In the genomic region with DNA sequence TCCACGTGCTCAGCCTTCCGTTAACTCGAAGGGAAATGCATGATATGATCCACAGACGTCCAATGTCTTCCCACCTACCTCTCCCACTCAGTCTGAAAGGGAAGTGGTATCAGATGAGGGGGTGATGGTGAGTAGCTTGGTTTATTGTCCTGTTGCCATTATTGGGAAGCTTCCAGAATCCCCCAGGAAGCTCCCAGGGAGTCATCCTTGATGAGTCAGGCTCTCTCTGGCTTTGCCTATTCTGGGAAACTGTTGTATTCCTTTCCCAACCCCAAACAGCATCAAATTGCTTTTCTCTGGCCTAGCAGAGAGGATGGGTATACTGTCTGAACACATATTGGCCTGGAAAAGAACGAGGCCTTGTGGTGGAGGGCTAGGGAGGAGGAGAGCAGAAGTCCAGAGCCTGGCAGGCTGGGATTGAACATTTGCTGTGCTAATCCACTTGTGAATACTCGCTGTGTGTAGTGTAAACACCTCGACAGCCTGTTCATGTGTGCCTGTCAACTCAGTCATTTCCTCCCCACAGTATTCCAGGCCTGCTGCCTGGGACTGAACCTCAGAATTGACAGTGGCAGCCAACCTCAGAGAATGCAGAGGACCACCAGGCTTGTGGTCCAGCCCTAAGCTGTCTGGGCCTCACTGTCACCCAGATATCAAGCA, we compare ENCODE assay signal across 25 mouse cellular contexts.
DNase-seq lines count a peak whose midpoint lies in the region; ATAC-seq lines count a peak whose summit lies in the region.
"Had no signal": no experiment of that assay in that cellular context is flagged by ENCODE, and none has a peak within 500 bp of the region (broad histone marks: within the 10 kb centered on the region; RNA-seq: fewer than 3 reads in every experiment).

No protein-coding gene starts in this region.

- no peaks in the 10 kb centered on the region for H3K27me3 ChIP-seq in forebrain, embryonic 15.5 days
- peaks cover 49% of the 10 kb centered on the region for H3K27me3 ChIP-seq in forebrain, embryonic 12.5 days
- H3K27me3 ChIP-seq in midbrain, embryonic 14.5 days (ENCODE audit: control insufficient read depth, insufficient read depth, low read length) = no peaks in the 10 kb centered on the region
- H3K27me3 ChIP-seq in midbrain, embryonic 11.5 days (ENCODE audit: control insufficient read depth, insufficient read depth, low read length) = peaks cover 22% of the 10 kb centered on the region
- peaks cover 2% of the 10 kb centered on the region; the same call in 1 of the 2 replicates for H3K27me3 ChIP-seq in forebrain, embryonic 16.5 days (replicated peaks; ENCODE audit: control insufficient read depth, insufficient read depth, low read length)
- H3K27me3 ChIP-seq: Patski had no signal

- no peak overlapping the region for H3K4me3 ChIP-seq in forebrain, embryonic 15.5 days
- H3K4me3 ChIP-seq in forebrain, embryonic 12.5 days (replicated peaks) = no peak overlapping the region
- H3K4me3 ChIP-seq in midbrain, embryonic 14.5 days (replicated peaks; ENCODE audit: low read depth, low read length) = no peak overlapping the region
- H3K4me3 ChIP-seq in midbrain, embryonic 11.5 days (ENCODE audit: low read depth, low read length) = no peak overlapping the region
- no peak overlapping the region for H3K4me3 ChIP-seq in forebrain, embryonic 16.5 days (replicated peaks; ENCODE audit: low read length)
- H3K4me3 ChIP-seq: heart, adult 2 months; megakaryocyte, embryonic 14.5 days had no signal

- H3K9me3 ChIP-seq in forebrain, embryonic 15.5 days = no peaks in the 10 kb centered on the region
- no peaks in the 10 kb centered on the region for H3K9me3 ChIP-seq in forebrain, embryonic 12.5 days
- no peaks in the 10 kb centered on the region for H3K9me3 ChIP-seq in midbrain, embryonic 14.5 days (ENCODE audit: control insufficient read depth, low read length)
- H3K9me3 ChIP-seq in midbrain, embryonic 11.5 days (ENCODE audit: control insufficient read depth, low read length) = no peaks in the 10 kb centered on the region
- no peaks in the 10 kb centered on the region for H3K9me3 ChIP-seq in forebrain, embryonic 16.5 days (ENCODE audit: control insufficient read depth, low read length)
- H3K9me3 ChIP-seq: heart, embryonic 13.5 days; kidney, embryonic 15.5 days; limb, embryonic 13.5 days had no signal

- H3K4me1 ChIP-seq in forebrain, embryonic 15.5 days = peaks cover 48% of the 10 kb centered on the region
- peaks cover 40% of the 10 kb centered on the region for H3K4me1 ChIP-seq in forebrain, embryonic 12.5 days
- peaks cover 30% of the 10 kb centered on the region for H3K4me1 ChIP-seq in midbrain, embryonic 14.5 days (ENCODE audit: control insufficient read depth, insufficient read depth, low read length)
- H3K4me1 ChIP-seq in midbrain, embryonic 11.5 days (ENCODE audit: control insufficient read depth, insufficient read depth, low read length) = peaks cover 23% of the 10 kb centered on the region
- peaks cover 41% of the 10 kb centered on the region for H3K4me1 ChIP-seq in forebrain, embryonic 16.5 days (replicated peaks; ENCODE audit: control insufficient read depth, insufficient read depth, low read length)

- no peak for ATAC-seq in forebrain, embryonic 15.5 days (replicated peaks)
- ATAC-seq in forebrain, embryonic 12.5 days (ENCODE audit: low FRiP score) = no peak
- ATAC-seq in midbrain, embryonic 14.5 days (ENCODE audit: low FRiP score, low TSS enrichment) = no peak
- no peak for ATAC-seq in midbrain, embryonic 11.5 days (ENCODE audit: low FRiP score)
- no peak for ATAC-seq in forebrain, embryonic 16.5 days
- ATAC-seq: hindbrain, embryonic 16.5 days; intestine, embryonic 16.5 days; Patski had no signal

- H3K9ac ChIP-seq in forebrain, embryonic 15.5 days (replicated peaks) = no peak overlapping the region
- no peak overlapping the region for H3K9ac ChIP-seq in forebrain, embryonic 12.5 days
- H3K9ac ChIP-seq in midbrain, embryonic 14.5 days (replicated peaks; ENCODE audit: low read length) = no peak overlapping the region
- no peak overlapping the region for H3K9ac ChIP-seq in midbrain, embryonic 11.5 days (ENCODE audit: low read length)
- no peak overlapping the region for H3K9ac ChIP-seq in forebrain, embryonic 16.5 days (replicated peaks; ENCODE audit: low read depth, low read length)
- H3K9ac ChIP-seq: kidney, embryonic 15.5 days; limb, embryonic 13.5 days; liver, embryonic 14.5 days; lung, embryonic 14.5 days had no signal

- no peak overlapping the region for H3K4me2 ChIP-seq in forebrain, embryonic 15.5 days (replicated peaks)
- H3K4me2 ChIP-seq in forebrain, embryonic 12.5 days = no peak overlapping the region
- H3K4me2 ChIP-seq in midbrain, embryonic 14.5 days (ENCODE audit: low read length) = 0 out of 2 replicates have a peak overlapping the region, but pooled peaks have one; percentile 7
- no peak overlapping the region for H3K4me2 ChIP-seq in midbrain, embryonic 11.5 days
- no peak overlapping the region for H3K4me2 ChIP-seq in forebrain, embryonic 16.5 days (ENCODE audit: low read length)

- WGBS in forebrain, embryonic 15.5 days = 47% methylated on average over 7 of the region's 7 CpGs
- 62% methylated on average over 7 of the region's 7 CpGs for WGBS in forebrain, embryonic 12.5 days
- 63% methylated on average over 7 of the region's 7 CpGs for WGBS in midbrain, embryonic 14.5 days
- WGBS in midbrain, embryonic 11.5 days = 67% methylated on average over 7 of the region's 7 CpGs
- 58% methylated on average over 7 of the region's 7 CpGs for WGBS in forebrain, embryonic 16.5 days

- no peak for DNase-seq in midbrain, embryonic 14.5 days
- no peak for DNase-seq in midbrain, embryonic 11.5 days (ENCODE audit: low spot score, missing footprints)
- peak; percentile 30 for DNase-seq in 3T3-L1 (ENCODE audit: low read depth, low spot score)
- no peak for DNase-seq in lung, postnatal 25 days (ENCODE audit: low spot score)
- DNase-seq: adrenal gland, adult 2 months; cerebellum, adult 18-20 months; gastrocnemius, postnatal 25 days; heart, adult 2 months; heart, postnatal 14 days; kidney, postnatal 36 days; layer of hippocampus, adult 9-11 months; lung, embryonic 14.5 days; lung, postnatal 36 days; right cerebral cortex, postnatal 25 days had no signal

- peak overlapping the region; percentile 25; the same call in 1 of the 2 replicates for H3K27ac ChIP-seq in forebrain, embryonic 15.5 days (replicated peaks)
- H3K27ac ChIP-seq in forebrain, embryonic 12.5 days = no peak overlapping the region
- no peak overlapping the region for H3K27ac ChIP-seq in midbrain, embryonic 14.5 days (replicated peaks; ENCODE audit: low read depth, low read length)
- H3K27ac ChIP-seq in midbrain, embryonic 11.5 days (ENCODE audit: low read depth, low read length) = no peak overlapping the region
- H3K27ac ChIP-seq in forebrain, embryonic 16.5 days (ENCODE audit: low read length) = peak overlapping the region; percentile 3; the same call in 1 of the 2 replicates
- H3K27ac ChIP-seq: heart, adult 2 months; heart, embryonic 13.5 days; kidney, embryonic 15.5 days; limb, embryonic 13.5 days; liver, embryonic 14.5 days had no signal

- no peaks in the 10 kb centered on the region for H3K36me3 ChIP-seq in forebrain, embryonic 15.5 days
- H3K36me3 ChIP-seq in forebrain, embryonic 12.5 days (replicated peaks) = no peaks in the 10 kb centered on the region
- no peaks in the 10 kb centered on the region for H3K36me3 ChIP-seq in midbrain, embryonic 14.5 days (ENCODE audit: control insufficient read depth, insufficient read depth, low read length)
- H3K36me3 ChIP-seq in midbrain, embryonic 11.5 days (ENCODE audit: control insufficient read depth, insufficient read depth, low read length) = no peaks in the 10 kb centered on the region
- H3K36me3 ChIP-seq in forebrain, embryonic 16.5 days (ENCODE audit: control insufficient read depth, insufficient read depth) = no peaks in the 10 kb centered on the region
- H3K36me3 ChIP-seq: heart, embryonic 13.5 days; kidney, embryonic 15.5 days; limb, embryonic 13.5 days had no signal

Comparison
In these comparisons a context has a peak if more than half of its experiments do, and no peak if none do; other contexts are left out.
1. H3K27ac ChIP-seq: peak in forebrain, embryonic 15.5 days (single experiment) and forebrain, embryonic 16.5 days (single experiment); none in forebrain, embryonic 12.5 days (single experiment), midbrain, embryonic 14.5 days (single experiment) and midbrain, embryonic 11.5 days (single experiment).